Mouse (Mus musculus): ENCODE data around the gene Alx3. TPM values are rescaled to one million over a fixed set of nuclear protein-coding genes. Genes with fewer than 3 reads are reported as not detected.

Gene Alx3
- polyA plus RNA-seq, 1 experiment from 2014 or later = not detected

DNA sequence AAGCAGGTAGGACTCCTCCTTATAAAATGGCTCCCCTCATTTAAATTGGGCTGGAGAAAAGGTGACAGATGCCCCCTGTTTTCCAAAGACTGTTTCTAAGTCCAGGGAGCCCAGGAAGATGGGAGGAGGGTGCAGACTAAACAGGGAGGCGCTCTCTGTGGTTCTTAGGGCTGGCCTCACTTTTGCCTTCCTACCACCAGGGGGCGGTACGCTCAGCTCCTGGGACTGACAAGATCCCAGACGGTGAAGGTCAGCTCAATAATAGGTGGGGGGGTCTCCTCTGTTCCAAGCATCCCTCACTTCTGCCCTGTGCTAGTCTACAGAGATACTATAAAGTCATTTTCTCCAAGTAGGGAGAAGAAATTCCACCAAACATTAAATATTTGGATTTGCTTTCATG is 10.5 kb downstream of the Alx3 start:
- Histone ChIP-seq H3K27ac (ENCODE audit: low read depth) (no peak overlapping the region), H3K4me3 (ENCODE audit: low read depth, low read length) (no peak overlapping the region), H3K9me3 (ENCODE audit: low read length) (no peaks in the 10 kb centered on the region), H3K9ac (replicated peaks) (no peak overlapping the region), H3K4me2 (ENCODE audit: low read depth, low read length) (no peak overlapping the region), H3K36me3 (replicated peaks; ENCODE audit: insufficient read depth, low read length) (no peaks in the 10 kb centered on the region), H3K27me3 (ENCODE audit: insufficient read depth, low read length) (peaks cover 9% of the 10 kb centered on the region; the same call in 1 of the 2 replicates), H3K4me1 (ENCODE audit: insufficient read depth) (no peaks in the 10 kb centered on the region)
- WGBS (ENCODE audit: insufficient replicate concordance) = 9% methylated on average over 4 of the region's 4 CpGs
- DNase-seq (peak; percentile 68), ATAC-seq (0 out of 2 replicates have a peak, but pooled peaks have one; percentile 30)
- TF ChIP-seq EP300 (IDR thresholded peaks at IDR 0.05; ENCODE audit: low read depth) = no peak
- TF ChIP-seq CTCF (IDR thresholded peaks at IDR 0.05; ENCODE audit: low read depth) = peak; percentile 87

DNA sequence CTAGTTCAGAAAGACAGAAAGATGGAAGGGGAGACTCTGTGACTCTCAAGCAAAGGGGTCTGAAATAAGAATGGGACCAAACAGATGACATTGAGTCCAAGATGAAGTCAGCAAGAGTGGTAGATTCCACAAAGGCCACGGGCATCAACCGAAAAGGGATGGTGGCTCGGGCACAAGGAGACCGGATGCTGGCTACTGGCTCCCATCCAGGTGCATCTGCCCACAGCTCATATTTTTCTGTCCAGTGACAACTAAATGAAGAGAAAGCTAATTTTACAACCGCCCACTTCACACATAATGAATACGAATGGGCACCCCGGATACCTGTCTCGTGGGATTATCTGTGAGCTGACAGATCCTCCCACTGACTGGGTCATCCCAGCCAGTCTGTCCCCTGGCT is 12.4 kb downstream of the Alx3 start:
- 80% methylated on average over 8 of the region's 8 CpGs for WGBS (ENCODE audit: insufficient replicate concordance)
- Histone ChIP-seq H3K9ac (replicated peaks) (no peak overlapping the region), H3K4me3 (ENCODE audit: low read depth, low read length) (no peak overlapping the region), H3K27me3 (ENCODE audit: insufficient read depth, low read length) (no peaks in the 10 kb centered on the region), H3K36me3 (replicated peaks; ENCODE audit: insufficient read depth, low read length) (0 out of 2 replicates have a peak, but pooled peaks cover 1% of the 10 kb centered on the region), H3K4me2 (ENCODE audit: low read depth, low read length) (no peak overlapping the region), H3K4me1 (ENCODE audit: insufficient read depth) (no peaks in the 10 kb centered on the region), H3K27ac (ENCODE audit: low read depth) (no peak overlapping the region), H3K9me3 (ENCODE audit: low read length) (no peaks in the 10 kb centered on the region)
- ATAC-seq (no peak), DNase-seq (no peak)
- TF ChIP-seq CTCF (IDR thresholded peaks at IDR 0.05; ENCODE audit: low read depth) (no peak), EP300 (IDR thresholded peaks at IDR 0.05; ENCODE audit: low read depth) (no peak)

DNA sequence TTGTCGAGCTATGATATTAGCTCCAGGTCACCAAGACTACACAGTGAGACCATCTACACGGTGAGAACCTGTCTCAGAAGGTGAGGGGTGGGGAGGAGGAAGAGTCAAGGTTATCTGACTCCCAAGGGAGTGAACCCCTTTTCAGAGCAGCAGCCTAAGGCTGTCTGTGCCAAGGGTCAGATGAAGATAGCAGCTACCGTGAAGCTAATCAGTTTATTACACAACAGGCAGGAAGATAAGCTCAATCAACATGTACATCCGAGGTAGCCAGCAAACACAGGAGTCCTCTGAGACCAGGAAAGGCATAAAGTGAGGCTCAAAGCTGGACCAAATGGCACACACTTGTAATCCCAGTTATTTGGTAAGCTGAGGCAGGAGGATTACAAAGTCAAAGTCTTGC is 14.0 kb downstream of the Alx3 start:
- peak; percentile 76 for ATAC-seq
- Histone ChIP-seq H3K4me2 (ENCODE audit: low read depth, low read length) (no peak overlapping the region), H3K9me3 (ENCODE audit: low read length) (no peaks in the 10 kb centered on the region), H3K9ac (replicated peaks) (no peak overlapping the region), H3K36me3 (replicated peaks; ENCODE audit: insufficient read depth, low read length) (peaks cover 17% of the 10 kb centered on the region), H3K4me1 (ENCODE audit: insufficient read depth) (no peaks in the 10 kb centered on the region), H3K27ac (ENCODE audit: low read depth) (no peak overlapping the region), H3K4me3 (ENCODE audit: low read depth, low read length) (no peak overlapping the region), H3K27me3 (ENCODE audit: insufficient read depth, low read length) (no peaks in the 10 kb centered on the region)
- no peak for DNase-seq
- 27% methylated on average over 4 of the region's 4 CpGs for WGBS (ENCODE audit: insufficient replicate concordance)
- TF ChIP-seq EP300 (IDR thresholded peaks at IDR 0.05; ENCODE audit: low read depth) = no peak
- no peak for TF ChIP-seq CTCF (IDR thresholded peaks at IDR 0.05; ENCODE audit: low read depth)

DNA sequence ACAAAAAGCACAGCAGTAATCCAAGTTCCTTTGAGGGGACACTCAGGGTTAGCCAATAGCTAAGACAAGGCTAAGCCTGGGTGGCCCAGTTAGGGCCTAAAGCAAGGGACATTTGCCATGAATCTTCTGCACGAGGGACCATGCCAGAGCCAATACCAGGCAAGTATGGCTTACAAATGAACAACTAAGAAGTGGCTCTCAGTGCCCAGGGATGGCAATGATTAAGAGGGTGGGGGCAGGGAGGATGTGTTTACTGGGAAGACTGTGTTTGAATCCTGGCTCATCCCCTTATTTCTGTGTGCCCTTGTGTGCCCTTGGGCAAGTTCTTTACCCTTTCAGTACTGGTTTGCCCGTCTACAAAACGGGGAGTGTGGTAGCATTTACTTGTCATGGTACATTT is 14.5 kb downstream of the Alx3 start:
- Histone ChIP-seq H3K4me3 (ENCODE audit: low read depth, low read length) (no peak overlapping the region), H3K9ac (replicated peaks) (no peak overlapping the region), H3K9me3 (ENCODE audit: low read length) (no peaks in the 10 kb centered on the region), H3K27ac (ENCODE audit: low read depth) (no peak overlapping the region), H3K4me1 (ENCODE audit: insufficient read depth) (no peaks in the 10 kb centered on the region), H3K36me3 (replicated peaks; ENCODE audit: insufficient read depth, low read length) (peaks cover 23% of the 10 kb centered on the region), H3K4me2 (ENCODE audit: low read depth, low read length) (no peak overlapping the region), H3K27me3 (ENCODE audit: insufficient read depth, low read length) (no peaks in the 10 kb centered on the region)
- ATAC-seq (no peak; the same call in 1 of the 2 replicates), DNase-seq (no peak)
- 66% methylated on average over 3 of the region's 3 CpGs for WGBS (ENCODE audit: insufficient replicate concordance)
- no peak for TF ChIP-seq CTCF (IDR thresholded peaks at IDR 0.05; ENCODE audit: low read depth)
- no peak for TF ChIP-seq EP300 (IDR thresholded peaks at IDR 0.05; ENCODE audit: low read depth)

DNA sequence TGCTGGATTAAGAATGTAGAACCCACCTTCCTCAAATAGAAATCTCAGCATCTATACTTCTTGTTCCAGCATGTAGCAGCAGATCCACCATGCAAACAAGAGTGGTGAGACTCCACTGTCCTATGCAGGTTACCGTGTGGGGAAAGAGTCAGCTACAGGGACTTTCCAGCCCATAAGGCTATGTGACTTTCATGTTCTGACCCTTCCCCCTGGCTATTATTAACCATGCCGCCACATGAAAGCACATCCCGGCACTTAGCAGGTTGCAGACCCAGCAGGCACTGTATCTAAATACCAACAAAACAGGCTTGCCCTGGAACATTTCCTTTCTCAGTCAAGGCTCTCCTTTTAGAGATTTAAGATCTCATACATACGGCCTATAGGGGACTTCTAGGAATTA is 16.6 kb downstream of the Alx3 start:
- Histone ChIP-seq H3K9ac (replicated peaks) (no peak overlapping the region), H3K9me3 (ENCODE audit: low read length) (no peaks in the 10 kb centered on the region), H3K4me1 (ENCODE audit: insufficient read depth) (no peaks in the 10 kb centered on the region), H3K36me3 (replicated peaks; ENCODE audit: insufficient read depth, low read length) (peaks cover 42% of the 10 kb centered on the region), H3K27me3 (ENCODE audit: insufficient read depth, low read length) (no peaks in the 10 kb centered on the region), H3K27ac (ENCODE audit: low read depth) (no peak overlapping the region), H3K4me3 (ENCODE audit: low read depth, low read length) (no peak overlapping the region), H3K4me2 (ENCODE audit: low read depth, low read length) (no peak overlapping the region)
- 82% methylated on average over 4 of the region's 4 CpGs for WGBS (ENCODE audit: insufficient replicate concordance)
- TF ChIP-seq EP300 (IDR thresholded peaks at IDR 0.05; ENCODE audit: low read depth) = no peak
- no peak for TF ChIP-seq CTCF (IDR thresholded peaks at IDR 0.05; ENCODE audit: low read depth)
- ATAC-seq (no peak), DNase-seq (no peak)

DNA sequence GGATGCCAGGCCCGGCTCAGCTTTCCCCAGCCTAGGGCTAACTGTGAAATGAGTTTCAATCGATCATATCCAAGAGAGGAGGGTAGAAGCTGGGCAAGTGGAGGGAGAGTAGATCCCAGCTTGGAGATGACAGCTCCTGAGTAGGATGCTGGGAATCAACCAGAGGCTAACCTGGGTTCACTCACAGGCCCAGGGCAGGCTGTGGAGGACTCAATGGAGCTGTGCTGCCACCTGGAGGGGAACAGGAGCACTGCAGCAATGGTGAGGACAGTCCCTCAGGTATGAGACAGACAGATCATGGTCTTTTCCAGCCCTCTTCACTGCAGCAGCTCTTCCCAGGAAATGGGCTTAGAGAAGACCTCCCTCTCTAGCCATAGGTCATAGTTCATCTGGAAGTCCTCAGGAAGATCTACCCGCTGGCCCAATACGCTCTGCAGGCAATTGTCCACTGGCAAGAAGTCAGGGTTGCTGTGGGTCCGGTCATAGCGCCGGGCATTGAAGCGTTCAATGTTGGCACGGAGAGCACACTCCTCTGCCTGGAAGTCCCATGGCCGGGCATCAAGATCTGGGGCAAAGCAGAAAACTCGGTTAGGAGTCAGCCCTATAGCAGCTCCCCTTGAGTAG is 18.2 kb downstream of the Alx3 start:
- H3K36me3 ChIP-seq (replicated peaks; ENCODE audit: insufficient read depth, low read length) = peaks cover 56% of the 10 kb centered on the region

More for the DNA sequence above, 18.2 kb downstream of the Alx3 start:
- Histone ChIP-seq H3K4me2 (ENCODE audit: low read depth, low read length) (no peak overlapping the region), H3K4me1 (ENCODE audit: insufficient read depth) (no peaks in the 10 kb centered on the region), H3K27me3 (ENCODE audit: insufficient read depth, low read length) (no peaks in the 10 kb centered on the region), H3K9ac (replicated peaks) (no peak overlapping the region), H3K9me3 (ENCODE audit: low read length) (no peaks in the 10 kb centered on the region), H3K4me3 (ENCODE audit: low read depth, low read length) (no peak overlapping the region), H3K27ac (ENCODE audit: low read depth) (no peak overlapping the region)
- peak; percentile 93 for TF ChIP-seq CTCF (IDR thresholded peaks at IDR 0.05; ENCODE audit: low read depth)
- TF ChIP-seq EP300 (IDR thresholded peaks at IDR 0.05; ENCODE audit: low read depth) = no peak
- DNase-seq (peak; percentile 76), ATAC-seq (peak; percentile 65)
- 88% methylated on average over 11 of the region's 11 CpGs for WGBS (ENCODE audit: insufficient replicate concordance)
